Mouse (Mus musculus) left cerebral cortex, postnatal 4 days (tissue): ENCODE data around the gene Ifne. TPM values are rescaled to one million over a fixed set of nuclear protein-coding genes. Genes with fewer than 3 reads are reported as not detected.

Experiments
- DNase-seq: peaks from one replicate; pipeline ENCODE4 v3.0.0-alpha.2; 2022
- intact Hi-C: fragments of 180-260 bp; cut with DNase I; formaldehyde crosslinking; loops from one replicate; pipeline ENCODE4 v1.15.1; 2025
- total RNA-seq, 2 experiments: library from RNA; stranded (reverse); gene quantifications; 2 replicates each; pipeline ENCODE4 v1.2.3; 2021

The Ifne gene
- total RNA-seq: not detected

DNA sequence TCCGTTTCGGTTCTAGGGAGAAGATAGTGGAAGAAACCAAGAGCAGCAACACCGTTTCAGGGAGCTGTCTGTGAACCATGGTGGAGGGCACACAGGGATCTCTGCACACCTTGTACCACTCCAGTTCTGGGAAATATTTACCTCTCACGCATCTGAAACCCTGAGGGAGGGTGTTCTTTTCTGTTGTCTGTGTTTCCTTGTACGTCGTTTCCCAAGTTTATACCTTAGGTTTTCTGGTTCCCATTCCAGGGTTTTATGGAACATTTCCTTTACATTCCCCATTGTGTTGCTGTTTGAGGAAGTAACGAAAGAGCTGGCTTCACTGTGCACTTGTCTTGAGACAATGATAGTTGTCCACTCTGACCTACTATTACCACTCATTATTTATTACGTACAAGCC lies at the start of gene Ifne:
Gene Ifne (minus strand): TSS at position 101 of the 400 bp plus-strand sequence.
- intact Hi-C loops: no loop called here
- DNase-seq: no peak

GRCm38 (mm10) chr4:88928341-88929102 lies 48.5 kb upstream of the Ifne start:
- DNase-seq: no peak
- intact Hi-C loops: no loop called here

GRCm38 (mm10) chr4:88927850-88928249 lies 47.8 kb upstream of the Ifne start:
- no peak for DNase-seq
- intact Hi-C loops: no loop called here

DNA sequence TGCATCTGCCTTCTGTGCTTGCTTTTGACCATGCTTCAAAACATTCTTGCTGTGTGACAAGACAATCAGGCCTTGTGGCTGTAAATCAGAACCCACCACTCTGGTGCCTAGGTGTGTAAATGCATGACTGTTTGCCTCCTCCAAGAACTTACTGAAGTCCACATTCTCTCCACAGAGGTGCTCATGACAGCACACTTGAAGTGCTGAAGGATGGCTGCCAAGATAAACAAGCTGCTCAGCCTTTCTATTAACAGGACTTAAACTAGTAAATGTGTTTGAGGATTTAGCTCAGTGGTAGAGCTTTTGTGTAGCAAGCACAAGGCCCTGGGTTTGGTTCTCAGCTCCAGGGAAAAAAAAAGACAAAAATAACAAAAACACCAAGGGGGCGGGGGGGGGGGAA lies 46.6 kb upstream of the Ifne start:
- intact Hi-C loops: no loop called here
- DNase-seq: no peak

GRCm38 (mm10) chr4:88926082-88926481 lies 46.1 kb upstream of the Ifne start:
- no peak for DNase-seq
- intact Hi-C loops: no loop called here

- intact Hi-C loops: no loop called here
- DNase-seq: no peak
These were observed 45.5 kb upstream of the Ifne start for GRCm38 (mm10) chr4:88925456-88925855.

DNA sequence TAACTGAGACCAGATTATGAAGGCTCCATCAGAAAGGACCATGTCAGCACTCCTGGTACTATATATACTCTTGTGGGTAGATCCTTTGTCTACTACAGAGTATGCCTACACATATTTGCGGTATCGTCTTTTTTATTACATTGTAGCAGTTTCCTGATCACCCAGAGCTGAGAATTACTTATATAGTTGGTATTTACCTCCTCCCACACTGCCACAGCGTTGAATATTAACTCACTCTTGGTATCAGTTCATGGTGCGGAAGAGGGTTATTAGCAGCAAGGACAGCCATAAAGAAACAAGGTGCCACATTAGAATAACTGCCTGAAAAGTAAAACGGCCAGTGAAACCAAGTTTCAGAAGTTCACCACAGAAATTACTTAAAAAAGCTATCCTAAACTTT lies 41.3 kb upstream of the Ifne start:
- no peak for DNase-seq
- intact Hi-C loops: no loop called here

DNA sequence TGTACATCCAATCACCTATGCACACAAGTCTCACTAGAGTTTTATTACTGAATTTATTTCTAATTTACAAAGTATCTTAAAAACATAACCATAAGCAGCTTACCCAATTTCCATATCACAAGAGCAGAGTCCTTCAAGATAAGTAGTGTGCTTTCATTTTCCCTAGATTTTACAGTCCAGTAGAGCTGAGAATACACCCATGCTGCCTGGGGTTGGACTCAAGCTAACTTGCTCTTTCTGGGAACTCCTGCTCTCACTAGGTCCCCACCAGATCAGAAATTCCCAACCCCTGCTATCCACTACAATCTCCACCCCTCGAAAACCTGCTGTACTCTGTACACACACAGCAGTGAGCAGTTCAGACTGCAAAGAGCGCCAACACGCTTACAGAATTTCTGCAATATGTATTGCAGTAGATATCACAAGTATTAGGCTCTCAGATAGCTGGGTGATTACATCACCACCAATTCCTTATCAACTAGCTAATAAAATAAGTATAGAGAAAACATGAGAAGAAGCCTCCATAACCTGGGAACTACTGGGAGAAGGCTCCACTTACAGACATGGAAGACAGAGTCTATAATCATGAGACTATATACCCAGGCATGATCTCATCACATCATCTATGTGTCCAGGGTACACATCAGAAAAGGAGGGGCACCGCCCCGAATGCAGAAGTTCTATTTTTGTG lies 37.9 kb upstream of the Ifne start:
- no peak for DNase-seq
- intact Hi-C loops: no loop called here

DNA sequence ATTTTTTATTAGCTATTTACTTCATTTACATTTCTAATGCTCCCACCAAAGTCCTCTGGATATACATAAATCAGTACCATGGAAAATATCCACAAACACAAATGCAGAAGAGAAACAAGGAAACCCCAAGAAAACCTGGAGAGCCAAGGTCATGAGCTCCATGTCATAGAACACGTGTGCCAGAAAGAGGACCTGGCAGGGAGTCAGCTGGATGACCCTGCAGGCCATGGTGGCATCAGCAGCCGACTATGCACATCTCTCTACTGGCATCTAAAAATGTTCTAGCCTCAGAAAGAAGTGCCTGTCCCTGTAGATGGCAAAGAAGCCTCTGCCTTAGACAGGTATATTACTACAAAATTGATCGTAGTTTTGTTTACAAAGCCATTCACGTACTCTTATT lies 36.3 kb upstream of the Ifne start:
- DNase-seq: peak; percentile 3
- intact Hi-C loops: no loop called here

- intact Hi-C loops: no loop called here
- DNase-seq: no peak
These were observed 34.0 kb upstream of the Ifne start for GRCm38 (mm10) chr4:88913984-88914383.

GRCm38 (mm10) chr4:88912882-88913281 lies 32.9 kb upstream of the Ifne start:
- intact Hi-C loops: no loop called here
- no peak for DNase-seq

- no peak for DNase-seq
- intact Hi-C loops: no loop called here
These were observed 32.2 kb upstream of the Ifne start for GRCm38 (mm10) chr4:88912187-88912586.

DNA sequence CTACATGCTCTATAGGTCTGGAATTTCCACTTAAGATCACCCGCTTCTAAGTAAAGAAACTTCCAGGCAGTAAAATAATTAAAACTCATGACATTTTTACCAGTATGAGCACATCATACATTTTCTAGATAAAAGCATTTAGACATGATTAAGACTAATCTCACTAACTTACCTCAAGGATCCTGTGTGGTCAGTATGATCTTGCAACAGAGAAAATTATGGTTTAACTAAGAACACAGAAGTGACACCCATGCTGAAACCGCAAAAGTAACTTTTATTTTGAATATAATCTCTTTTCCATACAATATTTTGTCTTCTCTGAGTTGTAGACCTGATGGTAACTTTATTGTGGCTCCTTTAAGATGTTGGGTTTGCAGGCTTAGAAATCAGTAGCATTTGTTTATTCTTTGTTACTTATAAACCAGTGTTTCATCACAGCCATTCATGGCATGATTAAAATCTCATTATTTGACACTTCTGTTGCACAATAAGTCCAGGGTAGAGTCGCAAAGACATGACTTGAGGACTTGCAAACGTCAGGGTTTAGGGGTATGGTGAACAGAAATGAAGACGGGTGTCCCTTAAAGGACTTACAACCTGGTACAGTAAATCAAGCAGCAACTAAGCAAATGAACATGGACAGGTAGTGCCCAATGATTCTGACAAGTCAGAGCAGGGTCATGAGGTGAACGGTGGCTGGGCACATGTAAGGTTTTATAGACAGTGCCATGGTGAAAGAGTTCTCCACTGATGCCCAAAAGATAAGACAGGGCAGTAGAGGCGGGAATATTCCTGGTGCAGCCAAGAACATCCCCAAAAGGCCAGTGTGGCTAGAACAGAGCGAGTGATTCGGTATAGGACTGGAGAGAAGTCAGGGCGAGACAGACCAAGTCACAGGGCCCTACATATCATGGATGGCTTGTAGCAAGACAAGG lies 29.9 kb upstream of the Ifne start:
- intact Hi-C loops: no loop called here
- no peak for DNase-seq

DNA sequence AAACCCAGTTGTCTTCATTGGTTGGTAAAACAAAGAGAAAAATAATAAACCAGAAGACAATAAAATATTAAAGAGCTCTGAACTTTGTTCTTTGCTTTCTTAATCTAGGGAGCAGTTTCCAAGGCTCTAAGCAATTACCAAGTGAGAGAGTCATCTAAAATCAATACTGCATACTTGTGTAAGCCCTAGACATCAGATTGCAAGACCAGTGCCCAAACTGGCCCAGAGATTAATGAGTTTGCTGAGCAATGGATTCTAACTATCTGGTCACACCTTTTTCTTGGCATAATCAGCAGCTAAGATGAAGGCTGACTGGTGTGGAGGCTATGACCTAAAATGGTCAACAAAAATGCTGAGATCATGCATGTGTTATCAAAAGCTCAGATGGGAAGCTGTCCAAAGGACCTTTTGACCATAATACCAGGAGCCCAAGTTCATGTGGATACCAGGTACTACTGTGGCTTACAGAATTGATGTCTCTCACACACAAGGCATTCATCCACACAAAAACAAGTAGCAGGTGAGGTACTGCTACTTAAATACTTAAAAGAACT lies 13.3 kb upstream of the Ifne start:
- no peak for DNase-seq
- intact Hi-C loops: no loop called here

DNA sequence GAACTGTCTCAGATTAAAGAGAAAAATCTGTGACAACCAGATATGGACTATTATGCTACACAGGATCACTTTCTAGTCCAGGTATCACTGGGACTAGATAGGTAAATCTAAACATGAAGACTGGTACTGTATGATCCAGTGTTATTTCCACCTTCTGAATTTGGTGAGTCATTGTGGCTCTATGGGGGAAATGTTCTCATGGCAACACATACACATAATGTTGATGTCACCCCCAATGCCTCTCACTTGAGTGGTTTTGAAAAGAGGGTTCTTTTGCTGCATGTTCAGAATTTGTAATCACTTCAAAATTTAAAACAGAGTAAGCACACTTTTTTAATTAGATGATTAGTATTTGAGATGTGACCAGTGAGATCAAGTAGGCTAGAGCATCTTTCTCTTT lies 8.2 kb upstream of the Ifne start:
- intact Hi-C loops: no loop called here
- no peak for DNase-seq

DNA sequence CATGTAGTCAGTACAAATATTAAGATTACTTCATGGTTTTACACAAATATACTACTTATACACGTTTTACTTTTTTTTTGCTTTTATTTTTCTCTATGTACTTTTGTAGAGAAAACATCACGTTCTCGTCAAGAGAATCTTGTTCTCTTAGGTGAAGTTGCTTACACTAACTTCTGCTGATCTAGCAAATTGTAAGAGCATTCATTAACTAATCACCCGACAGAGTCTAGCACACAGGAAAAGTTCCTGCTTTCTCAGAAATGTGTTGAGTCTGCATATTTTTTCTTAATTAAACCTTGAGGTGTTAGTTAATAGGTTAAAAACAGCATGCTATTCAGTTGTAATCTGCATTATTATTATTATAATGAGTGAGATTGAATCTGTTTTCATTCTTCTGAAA lies 1.2 kb downstream of the Ifne start:
- no peak for DNase-seq
- intact Hi-C loops: loop anchor here (10.0 kb wide), 1 partner anchor 56 kb away; no protein-coding TSS in a partner anchor

- intact Hi-C loops: loop anchor here (10.0 kb wide), 1 partner anchor 57 kb away; no protein-coding TSS in a partner anchor
- no peak for DNase-seq
These were observed 1.8 kb downstream of the Ifne start for GRCm38 (mm10) chr4:88878246-88878645.

- DNase-seq: no peak
- intact Hi-C loops: loop anchor here (10.0 kb wide), 1 partner anchor 58 kb away; no protein-coding TSS in a partner anchor
These were observed 3.5 kb downstream of the Ifne start for GRCm38 (mm10) chr4:88876520-88876919.

DNA sequence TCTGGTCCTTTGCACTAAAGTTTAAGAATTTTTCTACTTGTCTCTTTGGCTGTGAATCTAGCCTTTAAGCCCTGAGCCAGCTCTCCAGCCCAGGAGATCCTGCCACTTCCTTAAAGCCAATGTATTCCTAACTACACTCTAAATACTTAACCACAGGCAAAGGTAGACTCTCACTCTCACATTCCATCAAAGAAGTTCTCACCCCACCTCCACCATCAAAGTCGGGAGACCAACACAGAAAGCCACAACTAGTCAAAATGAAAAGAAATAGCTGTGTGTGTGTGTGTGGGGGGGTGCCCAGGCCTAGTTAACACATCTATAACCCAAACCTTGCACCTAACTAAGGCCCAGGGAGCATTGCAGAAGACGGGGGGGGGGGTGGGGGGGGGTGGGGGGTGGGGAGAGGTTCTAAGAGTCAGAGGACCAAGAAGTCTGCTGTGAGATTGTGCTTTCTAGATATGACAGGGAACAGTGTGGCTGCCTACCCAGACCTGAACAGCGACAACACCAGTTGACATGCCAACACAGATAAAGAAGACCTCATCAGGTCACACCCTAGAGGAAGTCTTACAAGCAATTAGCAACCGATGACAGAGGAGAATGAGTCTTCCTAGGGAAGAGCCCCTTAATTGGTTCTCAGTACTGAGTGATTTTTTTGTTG lies 4.4 kb downstream of the Ifne start:
- intact Hi-C loops: loop anchor here (10.0 kb wide), 1 partner anchor 59 kb away; no protein-coding TSS in a partner anchor
- DNase-seq: no peak

DNA sequence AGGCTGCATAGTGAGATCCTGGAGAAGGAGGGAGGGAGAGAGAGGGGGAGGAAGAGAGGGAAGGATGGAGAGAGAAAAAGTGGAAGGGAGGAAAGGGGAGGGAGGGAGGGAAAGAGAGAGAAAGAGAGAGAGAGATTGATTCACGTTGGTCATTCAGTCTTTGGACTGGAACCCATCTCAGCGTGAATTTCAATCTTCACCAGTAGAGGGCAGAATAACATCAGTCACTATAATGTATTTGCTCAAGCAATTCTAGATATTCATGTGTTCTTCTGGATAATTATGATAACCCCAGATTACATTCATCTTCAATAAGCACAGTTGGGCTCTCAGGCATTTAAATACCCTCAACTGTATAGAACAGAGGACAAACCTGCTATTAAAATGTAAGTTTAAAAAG lies 7.3 kb downstream of the Ifne start:
- intact Hi-C loops: loop anchor here (1.0 to 10.0 kb wide), 2 partner anchors 62 to 257 kb away; no protein-coding TSS in a partner anchor
- no peak for DNase-seq
